Mouse (Mus musculus) forebrain, embryonic 16.5 days (tissue): ENCODE results near the gene Vmn1r79. TPM values are rescaled to one million over a fixed set of nuclear protein-coding genes. Genes with fewer than 3 reads are reported as not detected.
"Not testable (repeated sequence)": the region's sequence is repeated elsewhere in the genome, so short reads cannot be mapped to it uniquely, and the experiment has no call there.

Source experiments
- ATAC-seq: fragments of 200-750 bp; cut with Nextera tagmentation; 2 replicates; pipeline ENCODE4 v1.8.0; 2017; ENCODE audit warnings: mild to moderate bottlenecking, moderate library complexity
- H3K27ac ChIP-seq: fragments of 300-500 bp; sonication (generic); 2 replicates; pipeline ENCODE4 v1.5.1; 2014; ENCODE audit warnings: low read length, control low read depth
- H3K27me3 ChIP-seq: fragments of 300-500 bp; sonication (generic); replicated peaks from 2 replicates; pipeline ENCODE4 v1.6.1; 2014; ENCODE audit warnings: low read length; ENCODE audit not compliant: control insufficient read depth, insufficient read depth
- H3K36me3 ChIP-seq: fragments of 300-500 bp; sonication (generic); 2 replicates; pipeline ENCODE4 v1.6.1; 2014; ENCODE audit not compliant: control insufficient read depth, insufficient read depth
- H3K4me1 ChIP-seq: fragments of 300-500 bp; sonication (generic); replicated peaks from 2 replicates; pipeline ENCODE4 v1.6.1; 2014; ENCODE audit warnings: low read length; ENCODE audit not compliant: control insufficient read depth, insufficient read depth
- H3K4me2 ChIP-seq: fragments of 300-500 bp; sonication (generic); 2 replicates; pipeline ENCODE4 v1.6.1; 2014; ENCODE audit warnings: mild to moderate bottlenecking, low read length, control low read depth
- H3K4me3 ChIP-seq: fragments of 300-500 bp; sonication (generic); replicated peaks from 2 replicates; pipeline ENCODE4 v1.5.1; 2014; ENCODE audit warnings: mild to moderate bottlenecking, low read length, control low read depth
- H3K9ac ChIP-seq: fragments of 300-500 bp; sonication (generic); replicated peaks from 2 replicates; pipeline ENCODE4 v1.6.1; 2014; ENCODE audit warnings: low read depth, low read length, control low read depth
- H3K9me3 ChIP-seq: fragments of 300-500 bp; sonication (generic); 2 replicates; pipeline ENCODE4 v1.6.1; 2016; ENCODE audit warnings: low read length; ENCODE audit not compliant: control insufficient read depth
- WGBS: fragments of 180-500 bp; shearing (Covaris S2); extraction: QIAGEN DNeasy Blood & Tissue Kit; methylation state at CpG from one replicate; pipeline ENCODE4 v1.1.7; 2014; 5-methylcytosine and 5-hydroxymethylcytosine counted together
- polyA plus RNA-seq: library from polyadenylated mRNA; unstranded; fragments of >200 nt; fragmentation: Nextera tagmentation; extraction: Ambion mirVana; gene quantifications from 2 replicates; pipeline ENCODE4 v1.2.1, GENCODE M21; 2015

Gene Vmn1r79
- polyA plus RNA-seq = not detected in 2 replicates

GRCm38 (mm10) chr7:12170979-12171378 is at the start of gene Vmn1r79:
Vmn1r79 (plus strand) TSS chr7:12171279.
- H3K27me3 ChIP-seq, H3K4me1 ChIP-seq, H3K27ac ChIP-seq, H3K4me3 ChIP-seq, H3K9me3 ChIP-seq, ATAC-seq, H3K9ac ChIP-seq, H3K36me3 ChIP-seq, H3K4me2 ChIP-seq: not testable (repeated sequence)

GRCm38 (mm10) chr7:12149957-12150356 is 21.1 kb upstream of the Vmn1r79 start, which contains the start of gene Vmn1r78:
Vmn1r78 (plus strand) TSS chr7:12150257.
- WGBS = 62% methylated on average over 2 of the region's 2 CpGs
- H3K9me3 ChIP-seq = peaks cover 5% of the 10 kb centered on the region
- H3K4me1 ChIP-seq = no peaks in the 10 kb centered on the region

GRCm38 (mm10) chr7:12156463-12156862 is 14.6 kb upstream of the Vmn1r79 start:
- WGBS = 36% methylated on average over 1 of the region's 1 CpGs
- H3K27me3 ChIP-seq, H3K4me3 ChIP-seq, ATAC-seq, H3K4me2 ChIP-seq, H3K27ac ChIP-seq, H3K36me3 ChIP-seq, H3K9ac ChIP-seq, H3K4me1 ChIP-seq, H3K9me3 ChIP-seq: not testable (repeated sequence)

More at GRCm38 (mm10) chr7:12149957-12150356, 21.1 kb upstream of the Vmn1r79 start, which contains the start of gene Vmn1r78:
- Histone ChIP-seq H3K27me3 (no peaks in the 10 kb centered on the region), H3K36me3 (no peaks in the 10 kb centered on the region), H3K9ac (no peak within 1 kb of the TSS), H3K27ac (no peak within 1 kb of the TSS), H3K4me2 (no peak within 1 kb of the TSS), H3K4me3 (no peak within 1 kb of the TSS)
- ATAC-seq = no peak

- 61% methylated on average over 2 of the region's 2 CpGs for WGBS
- H3K27me3 ChIP-seq, H3K9ac ChIP-seq, H3K4me2 ChIP-seq, H3K4me1 ChIP-seq, H3K4me3 ChIP-seq, H3K9me3 ChIP-seq, H3K27ac ChIP-seq, ATAC-seq, H3K36me3 ChIP-seq: not testable (repeated sequence)
Observed at GRCm38 (mm10) chr7:12172926-12173325, 1.8 kb downstream of the Vmn1r79 start.

- ATAC-seq = no peak
- Histone ChIP-seq H3K4me1 (no peaks in the 10 kb centered on the region), H3K9ac (no peak within 1 kb of the TSS), H3K4me2 (no peak within 1 kb of the TSS), H3K4me3 (no peak within 1 kb of the TSS), H3K27me3 (no peaks in the 10 kb centered on the region), H3K36me3 (no peaks in the 10 kb centered on the region), H3K27ac (no peak within 1 kb of the TSS), H3K9me3 (no peaks in the 10 kb centered on the region)
- 86% methylated on average over 1 of the region's 1 CpGs for WGBS
Observed at GRCm38 (mm10) chr7:12188986-12189385, 17.9 kb downstream of the Vmn1r79 start, which contains the start of gene Vmn1r80. Vmn1r80 (plus strand) TSS chr7:12189286.

GRCm38 (mm10) chr7:12204141-12204540 is 33.1 kb downstream of the Vmn1r79 start:
- Histone ChIP-seq H3K4me2 (no peak overlapping the region), H3K4me1 (no peaks in the 10 kb centered on the region), H3K27me3 (no peaks in the 10 kb centered on the region), H3K27ac (no peak overlapping the region), H3K36me3 (no peaks in the 10 kb centered on the region), H3K4me3 (no peak overlapping the region), H3K9ac (no peak overlapping the region), H3K9me3 (peaks cover 6% of the 10 kb centered on the region; the same call in 1 of the 2 replicates)
- WGBS = 57% methylated on average over 2 of the region's 2 CpGs
- no peak for ATAC-seq

Other genes starting within 250 kb of the Vmn1r79 start
- not detected in 2 replicates for gene Vmn1r76, start 233.1 kb upstream of the Vmn1r79 start, polyA plus RNA-seq
- not detected in 2 replicates for gene Vmn1r77, start 134.5 kb upstream of the Vmn1r79 start, polyA plus RNA-seq
- gene Vmn1r78, start 21.0 kb upstream of the Vmn1r79 start, polyA plus RNA-seq = not detected in 2 replicates
- gene Vmn1r80, start 18.0 kb downstream of the Vmn1r79 start, polyA plus RNA-seq = not detected in 2 replicates
- gene Vmn1r81, start 97.0 kb downstream of the Vmn1r79 start, polyA plus RNA-seq = not detected in 2 replicates
- gene Vmn1r82, start 129.2 kb downstream of the Vmn1r79 start, polyA plus RNA-seq = not detected in 2 replicates
- not detected in 2 replicates for gene Vmn1r83, start 158.2 kb downstream of the Vmn1r79 start, polyA plus RNA-seq
- not detected in 2 replicates for gene Vmn1r84, start 198.0 kb downstream of the Vmn1r79 start, polyA plus RNA-seq